Mouse (Mus musculus): ENCODE measurements around the gene Nipsnap3b. TPM values are rescaled to one million over a fixed set of nuclear protein-coding genes. Genes with fewer than 3 reads are reported as not detected.

Nipsnap3b gene
- polyA plus RNA-seq, 2 experiments from 2014 or later = 69.3 to 80.6 TPM

Other genes starting within 250 kb of the Nipsnap3b start
- gene Olfr275, start 197.3 kb upstream of the Nipsnap3b start, polyA plus RNA-seq (2017; shearing (Covaris generic)) = not detected
- under 1 TPM in 1 of 2 experiments, not detected in 1; 0.32 TPM for gene Olfr273, start 152.6 kb upstream of the Nipsnap3b start, polyA plus RNA-seq (2017; shearing (Covaris generic))
- gene Olfr272, start 92.7 kb upstream of the Nipsnap3b start, polyA plus RNA-seq (2017; shearing (Covaris generic)) = not detected
- gene Olfr270, start 47.3 kb upstream of the Nipsnap3b start, polyA plus RNA-seq (2017; shearing (Covaris generic)) = not detected
- not detected for gene Nipsnap3a, start 22.6 kb upstream of the Nipsnap3b start, polyA plus RNA-seq (2017; shearing (Covaris generic))
- gene Abca1, start 148.0 kb downstream of the Nipsnap3b start, polyA plus RNA-seq (2017; shearing (Covaris generic)) = 1 to 10 TPM; 3.2 to 3.4 TPM

Data from activated CD4-positive, CD25-positive, alpha-beta regulatory T cell, adult 4 months (primary cell).